Mouse (Mus musculus) CH12.LX (cell line): Measurements from ENCODE around the gene Patj. TPM values are rescaled to one million over a fixed set of nuclear protein-coding genes. Genes with fewer than 3 reads are reported as not detected.

ENCODE experiments used
- DNase-seq: peaks from one replicate; pipeline ENCODE4 v3.0.0-alpha.2; 2013; ENCODE audit errors: extremely low read depth
- H3K27ac ChIP-seq: 2 replicates; pipeline ENCODE4 v1.5.1; 2012; ENCODE audit warnings: low read depth, mild to moderate bottlenecking, control low read depth, moderate library complexity; ENCODE audit not compliant: insufficient read depth
- H3K27me3 ChIP-seq: replicated peaks from 2 replicates; pipeline ENCODE3; 2012; ENCODE audit warnings: inconsistent platforms
- H3K36me3 ChIP-seq, 2 experiments: replicated peaks in 1 of 2; 2 replicates each; pipeline versions ENCODE3 to v1.6.1; 2012; ENCODE audit warnings: inconsistent platforms in 1 of 2, low read length in 1 of 2, mild to moderate bottlenecking in 1 of 2, mixed read lengths in 1 of 2, moderate library complexity in 1 of 2; ENCODE audit not compliant: control insufficient read depth in 1 of 2, insufficient read depth in 1 of 2
- H3K4me1 ChIP-seq, 2 experiments: 2 replicates each; pipeline ENCODE4 v1.6.1; 2012; ENCODE audit warnings: inconsistent platforms in 1 of 2, moderate library complexity in 1 of 2; ENCODE audit not compliant: insufficient read depth in 2 of 2, control insufficient read depth in 1 of 2
- H3K4me2 ChIP-seq: 2 replicates; pipeline ENCODE4 v1.6.1; 2012; ENCODE audit warnings: low read depth, mild to moderate bottlenecking, control low read depth; ENCODE audit not compliant: poor library complexity, insufficient read depth, severe bottlenecking
- H3K4me3 ChIP-seq, 3 experiments: fragments of 150-350 bp in 1 of 3; sonication (generic) in 1 of 3; replicated peaks in 1 of 3; 2 replicates each; pipeline versions ENCODE3 to v1.5.1; 2011 to 2012; ENCODE audit warnings: low read depth in 2 of 3, low read length in 2 of 3, mild to moderate bottlenecking in 2 of 3, moderate library complexity in 2 of 3, control low read depth in 1 of 3, improper control_type of control experiment in 1 of 3, inconsistent platforms in 1 of 3, mixed read lengths in 1 of 3; ENCODE audit not compliant: poor library complexity in 1 of 3
- H3K79me2 ChIP-seq: replicated peaks from 2 replicates; pipeline ENCODE4 v1.6.1; 2012; ENCODE audit warnings: mild to moderate bottlenecking, moderate library complexity; ENCODE audit not compliant: control insufficient read depth, poor library complexity, insufficient read depth, severe bottlenecking; ENCODE audit errors: extremely low read depth
- H3K9ac ChIP-seq: 2 replicates; pipeline ENCODE4 v1.6.1; 2012; ENCODE audit warnings: low read depth, mild to moderate bottlenecking, control low read depth, moderate library complexity; ENCODE audit not compliant: insufficient read depth
- H3K9me3 ChIP-seq: replicated peaks from 2 replicates; pipeline ENCODE3; 2012; ENCODE audit warnings: low read length, inconsistent platforms, mixed read lengths
- ELF1 ChIP-seq: IDR thresholded peaks from 2 replicates; pipeline ENCODE4 v1.6.1; 2014; ENCODE audit warnings: low read depth, mild to moderate bottlenecking, inconsistent platforms, low read length, improper control_type of control experiment
- HCFC1 ChIP-seq: IDR thresholded peaks from 2 replicates; pipeline ENCODE4 v1.6.1; 2012; ENCODE audit warnings: low read depth, mild to moderate bottlenecking, inconsistent platforms, low read length, improper control_type of control experiment
- MAZ ChIP-seq: IDR thresholded peaks from 2 replicates; pipeline ENCODE4 v1.6.1; 2012; ENCODE audit warnings: low read depth, mild to moderate bottlenecking, inconsistent platforms, low read length, improper control_type of control experiment, moderate library complexity
- dilution Hi-C: fragments of 300-500 bp; cut with MboI; formaldehyde crosslinking; loops from 2 replicates; pipeline ENCODE4 v1.14.3; 2020; ENCODE audit warnings: low sequenced_read_pairs; ENCODE audit not compliant: extremely low pct_unique_long_range_greater_than_20kb, extremely low pct_ligation_motif_present
- in situ Hi-C: fragments of 300-500 bp; cut with MboI; formaldehyde crosslinking; loops from 3 replicates; pipeline ENCODE4 v1.14.3; 2019; ENCODE audit warnings: low sequenced_read_pairs, low pct_ligation_motif_present, low pct_unique_long_range_greater_than_20kb, mixed read lengths
- polyA plus RNA-seq: library from polyadenylated mRNA; unstranded; fragments of >175 nt; gene quantifications from 2 replicates; pipeline ENCODE4 v1.2.1, GENCODE M21; 2012; ENCODE audit warnings: low read depth; ENCODE audit not compliant: insufficient read length
- total RNA-seq, 2 experiments: library from RNA; depleted of rRNA; stranded (reverse); fragments of 300-350 nt in 1 of 2; fragments of >200 nt in 1 of 2; gene quantifications; 2 replicates each; pipeline ENCODE4 v1.2.3; 2012 to 2014

Patj gene
- total and polyA plus RNA-seq, 3 experiments, result 1.2 to 6.1 (median 2.0) TPM

GRCm38 (mm10) chr4:98767134-98768133, 371.8 kb downstream of the Patj start:
- Histone ChIP-seq H3K36me3 (no peaks in the 10 kb centered on the region), H3K27ac (no peak overlapping the region), H3K27me3 (no peaks in the 10 kb centered on the region), H3K4me2 (no peak overlapping the region), H3K4me1 (no peaks in the 10 kb centered on the region), H3K9me3 (peaks cover 65% of the 10 kb centered on the region), H3K79me2 (no peaks in the 10 kb centered on the region), H3K4me3 (no peak overlapping the region), H3K9ac (no peak overlapping the region)
- in situ Hi-C loops, result no loop called here
- dilution Hi-C loops, result no loop called here
- TF ChIP-seq ELF1 (no peak), MAZ (no peak), HCFC1 (no peak)
- DNase-seq, result no peak

Other genes starting within 250 kb of the Patj start
- 14.8 and 16.0 TPM in 2 replicates for gene Tm2d1, start 12.5 kb upstream of the Patj start, total RNA-seq (2012; rRNA removed)
- 37.1 and 42.6 TPM in 2 replicates for gene Tm2d1, start 12.5 kb upstream of the Patj start, total RNA-seq (2014; rRNA removed)
- gene Tm2d1, start 12.5 kb upstream of the Patj start, polyA plus RNA-seq, result 45.3 and 54.9 TPM in 2 replicates